Mouse (Mus musculus): Measurements from ENCODE around the gene Apol7b.
"Not testable (repeated sequence)": the region's sequence is repeated elsewhere in the genome, so short reads cannot be mapped to it uniquely, and the experiment has no call there.

The Apol7b gene

DNA sequence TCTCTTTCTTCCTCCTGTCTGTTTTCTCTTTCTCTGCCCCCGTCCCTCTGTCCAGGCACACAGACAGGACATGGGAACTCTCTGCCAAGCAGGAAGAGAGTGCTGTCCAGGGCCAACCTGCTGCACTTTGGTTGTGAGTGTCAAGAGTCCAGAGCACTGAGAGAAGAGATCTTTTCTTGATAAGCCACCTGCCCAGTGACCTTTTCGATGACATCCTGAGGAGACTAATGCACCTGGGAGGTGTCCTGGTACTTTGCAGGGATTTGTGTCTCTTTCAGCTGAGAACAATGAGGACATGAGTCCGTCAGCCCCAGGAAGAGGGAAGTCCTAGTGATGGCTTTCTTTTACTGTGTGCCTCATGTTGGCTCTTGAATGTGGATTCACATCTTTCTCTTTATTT is 53.5 kb downstream of the Apol7b start:
- POLR2A ChIA-PET, CTCF ChIA-PET: not testable (repeated sequence)

- POLR2A ChIA-PET = no interaction called here
These were observed 59.8 kb downstream of the Apol7b start for GRCm38 (mm10) chr15:77387462-77387861.

GRCm38 (mm10) chr15:77384340-77385030 is 62.8 kb downstream of the Apol7b start:
- ChIA-PET POLR2A (interaction anchor here in 1 of 4 experiments (1.2 to 2.1 kb wide), 3 partner anchors 13 to 145 kb away, joined by 3 to 4 read pairs (median 4); no protein-coding TSS in a partner anchor), CTCF (interaction anchor here in 2 of 4 experiments (1.1 to 2.2 kb wide), 3 partner anchors 14 to 48 kb away, joined by 3 to 7 read pairs (median 3); partner anchors contain the start of gene Apol7a (in 1 of the 2))

More at GRCm38 (mm10) chr15:77387462-77387861, 59.8 kb downstream of the Apol7b start:
- CTCF ChIA-PET = interaction anchor here in 2 of 4 experiments (0.6 to 1.6 kb wide), 2 partner anchors 12 kb away, joined by 3 to 4 read pairs; partner anchors contain the start of gene Apol7a (in 2 of the 2)

GRCm38 (mm10) chr15:77382880-77383279 is 64.4 kb downstream of the Apol7b start:
- ChIA-PET CTCF (interaction anchor here in 2 of 4 experiments (0.5 to 1.6 kb wide), 2 partner anchors 10 to 46 kb away, joined by 3 to 4 read pairs; no protein-coding TSS in a partner anchor), POLR2A (interaction anchor here in 2 of 4 experiments (0.6 to 2.1 kb wide), 2 partner anchors 16 to 50 kb away, joined by 3 to 4 read pairs; no protein-coding TSS in a partner anchor)

DNA sequence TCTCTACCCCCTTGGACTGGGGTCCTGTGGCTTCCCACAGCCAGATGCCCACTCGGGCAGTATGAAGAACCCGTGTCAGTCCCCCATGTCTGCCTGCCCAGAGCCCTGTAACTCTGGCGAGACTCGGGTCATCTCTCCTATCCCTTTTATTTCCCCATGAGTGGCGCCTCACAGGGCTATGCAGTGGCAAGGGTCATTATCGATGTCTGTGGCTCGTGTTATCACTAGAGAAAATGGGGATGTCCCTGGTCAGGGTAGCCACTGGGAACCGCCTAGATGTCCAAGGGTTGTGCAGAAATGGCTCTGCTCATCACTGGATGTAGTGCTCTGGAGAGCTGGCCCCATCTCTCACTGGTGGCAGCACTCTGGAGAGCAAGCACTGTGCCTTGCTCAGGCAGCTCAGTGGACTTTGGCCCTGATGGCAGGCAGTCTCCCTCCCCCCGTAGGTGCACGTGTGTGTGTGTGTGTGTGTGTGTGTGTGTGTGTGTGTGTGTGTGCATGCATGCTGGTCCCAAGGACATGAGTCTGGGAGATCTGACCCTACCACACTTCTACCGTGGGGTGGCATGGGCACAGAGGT is 64.9 kb downstream of the Apol7b start:
- POLR2A ChIA-PET = interaction anchor here in 2 of 4 experiments (1.0 to 2.1 kb wide), 2 partner anchors 11 to 15 kb away, joined by 4 to 5 read pairs; no protein-coding TSS in a partner anchor
- CTCF ChIA-PET = interaction anchor here in 1 of 4 experiments (0.6 kb wide), 1 partner anchor 504 kb away, joined by 3 read pairs; no protein-coding TSS in a partner anchor

- ChIA-PET POLR2A (interaction anchor here in 2 of 4 experiments (0.6 to 1.0 kb wide), 2 partner anchors 10 to 33 kb away, joined by 3 to 5 read pairs; no protein-coding TSS in a partner anchor), CTCF (interaction anchor here in 1 of 4 experiments (0.6 kb wide), 1 partner anchor 715 kb away, joined by 3 read pairs; no protein-coding TSS in a partner anchor)
These were observed 65.8 kb downstream of the Apol7b start for GRCm38 (mm10) chr15:77381481-77381880.

DNA sequence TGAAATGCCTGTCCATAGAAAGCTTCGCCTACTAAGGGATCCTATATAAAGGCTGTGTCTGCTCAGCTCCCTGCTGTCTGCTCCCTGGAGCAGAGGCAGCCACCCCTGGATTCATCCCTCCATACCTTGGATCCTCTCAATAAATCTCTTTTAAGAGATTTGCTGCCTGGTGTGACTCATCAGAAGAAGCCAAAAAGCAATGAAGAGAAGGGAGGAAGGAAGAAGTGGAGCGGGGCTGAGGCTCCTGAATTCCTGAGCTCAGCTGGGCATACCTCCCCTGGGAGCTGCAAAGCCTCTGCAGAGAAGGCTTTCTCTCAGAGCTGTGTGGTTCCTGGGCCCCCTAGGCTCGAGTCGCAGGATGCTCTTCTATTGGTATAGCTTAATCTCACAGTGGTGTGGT is 67.4 kb downstream of the Apol7b start:
- ChIA-PET CTCF (interaction anchor here in 1 of 4 experiments (0.7 kb wide), 1 partner anchor 455 kb away, joined by 3 read pairs; the partner anchor contains the start of gene Zfp647), POLR2A (interaction anchor here in 2 of 4 experiments (0.8 to 2.2 kb wide), 4 partner anchors 9 to 24 kb away, joined by 3 to 7 read pairs (median 5); no protein-coding TSS in a partner anchor)

GRCm38 (mm10) chr15:77377419-77377818 is 69.9 kb downstream of the Apol7b start:
- CTCF ChIA-PET = no interaction called here
- POLR2A ChIA-PET = interaction anchor here in 2 of 4 experiments (0.7 kb wide), 2 partner anchors 9 kb away, joined by 3 read pairs; no protein-coding TSS in a partner anchor

GRCm38 (mm10) chr15:77376920-77377319 is 70.4 kb downstream of the Apol7b start:
- POLR2A ChIA-PET = interaction anchor here in 2 of 4 experiments (0.6 to 1.3 kb wide), 2 partner anchors 10 kb away, joined by 3 read pairs; no protein-coding TSS in a partner anchor

More at GRCm38 (mm10) chr15:77376920-77377319, 70.4 kb downstream of the Apol7b start:
- CTCF ChIA-PET = no interaction called here

Data from embryonic stem cell, embryonic (primary cell).